Comparison of ENCODE assay signal across 13 mouse cellular contexts in the genomic region with DNA sequence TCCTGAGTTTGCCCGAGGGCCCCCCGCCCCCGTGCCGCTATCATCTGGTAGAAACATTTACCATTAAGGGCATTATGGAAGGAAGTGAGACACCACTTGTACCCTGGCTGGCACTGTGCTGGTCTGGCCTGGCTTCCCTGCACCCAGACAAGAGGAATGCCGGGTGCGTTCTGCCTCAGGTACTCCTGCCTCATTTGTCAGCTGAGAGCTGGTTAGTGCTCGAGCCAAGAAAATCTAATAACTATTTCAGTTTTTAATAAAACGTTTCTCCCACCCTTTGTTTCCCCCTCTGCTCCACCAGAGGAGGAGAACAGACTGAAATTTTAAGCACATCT. TPM values are rescaled to one million over a fixed set of nuclear protein-coding genes. Genes with fewer than 3 reads are reported as not detected.
A peak's percentile ranks its signal among the peaks of the same experiment; 100 is the strongest.
DNase-seq lines count a peak whose midpoint lies in the region; ATAC-seq lines count a peak whose summit lies in the region.
"Had no signal": no experiment of that assay in that cellular context is flagged by ENCODE, and none has a peak within 500 bp of the region (broad histone marks: within the 10 kb centered on the region; RNA-seq: fewer than 3 reads in every experiment).

No protein-coding gene starts in this region.

- ATAC-seq in heart, embryonic 16.5 days (replicated peaks; ENCODE audit: extremely low read depth, insufficient read depth, low FRiP score) = no peak; the same call in 1 of the 2 replicates
- ATAC-seq in lung, embryonic 16.5 days (ENCODE audit: low read depth) = 0 out of 2 replicates have a peak, but pooled peaks have one; percentile 26
- ATAC-seq: forebrain, embryonic 13.5 days had no signal

- no peak overlapping the region for H3K4me3 ChIP-seq in heart, embryonic 16.5 days (ENCODE audit: low read length)
- no peak overlapping the region for H3K4me3 ChIP-seq in lung, embryonic 16.5 days (ENCODE audit: low read length)
- H3K4me3 ChIP-seq in limb, embryonic 10.5 days = no peak overlapping the region
- H3K4me3 ChIP-seq: forebrain, embryonic 13.5 days; hindbrain, embryonic 15.5 days; liver, embryonic 13.5 days had no signal

- WGBS in heart, embryonic 16.5 days = 15% methylated on average over 8 of the region's 8 CpGs
- 1% methylated on average over 8 of the region's 8 CpGs for WGBS in lung, embryonic 16.5 days
- WGBS in limb, embryonic 10.5 days = 26% methylated on average over 8 of the region's 8 CpGs

- DNase-seq in heart, postnatal 36 days = no peak
- DNase-seq in lung, postnatal 4 days = no peak
- peak; percentile 39 for DNase-seq in limb, embryonic 10.5 days (ENCODE audit: low spot score)
- no peak for DNase-seq in cerebellum, adult 11-12 months
- DNase-seq in urinary bladder, postnatal 4 days (ENCODE audit: low spot score in 2 of 2) = no peak
- DNase-seq: cerebellum, adult 9-10 months; liver, embryonic 13.5 days; thymus, postnatal 36 days had no signal

- H3K27me3 ChIP-seq in heart, embryonic 16.5 days (ENCODE audit: control insufficient read depth, insufficient read depth, low read length) = no peaks in the 10 kb centered on the region
- no peaks in the 10 kb centered on the region for H3K27me3 ChIP-seq in lung, embryonic 16.5 days (ENCODE audit: control insufficient read depth, insufficient read depth, low read depth, low read length)
- H3K27me3 ChIP-seq in limb, embryonic 10.5 days (ENCODE audit: low read depth, poor library complexity, severe bottlenecking) = no peaks in the 10 kb centered on the region
- H3K27me3 ChIP-seq: CH12.LX; hindbrain, embryonic 15.5 days had no signal

- H3K4me2 ChIP-seq in heart, embryonic 16.5 days (ENCODE audit: low read depth, low read length) = peak overlapping the region; percentile 48
- peak overlapping the region; percentile 34 for H3K4me2 ChIP-seq in lung, embryonic 16.5 days (ENCODE audit: low read depth, low read length)
- H3K4me2 ChIP-seq: forebrain, embryonic 13.5 days; hindbrain, embryonic 15.5 days; liver, embryonic 13.5 days had no signal

- no peaks in the 10 kb centered on the region for H3K36me3 ChIP-seq in heart, embryonic 16.5 days (ENCODE audit: control insufficient read depth, insufficient read depth)
- H3K36me3 ChIP-seq in lung, embryonic 16.5 days (ENCODE audit: control insufficient read depth, insufficient read depth, low read length) = no peaks in the 10 kb centered on the region
- peaks cover 42% of the 10 kb centered on the region for H3K36me3 ChIP-seq in limb, embryonic 10.5 days
- H3K36me3 ChIP-seq: hindbrain, embryonic 15.5 days; liver, embryonic 13.5 days had no signal

- H3K9ac ChIP-seq in heart, embryonic 16.5 days (ENCODE audit: low read length) = 0 out of 2 replicates have a peak overlapping the region, but pooled peaks have one; percentile 4
- H3K9ac ChIP-seq in lung, embryonic 16.5 days (ENCODE audit: low read length) = no peak overlapping the region
- H3K9ac ChIP-seq: forebrain, embryonic 13.5 days; hindbrain, embryonic 15.5 days; liver, embryonic 13.5 days had no signal

- no peaks in the 10 kb centered on the region for H3K9me3 ChIP-seq in heart, embryonic 16.5 days (replicated peaks; ENCODE audit: control insufficient read depth, low read length)
- H3K9me3 ChIP-seq in lung, embryonic 16.5 days (ENCODE audit: control insufficient read depth, low read length) = no peaks in the 10 kb centered on the region
- H3K9me3 ChIP-seq in limb, embryonic 10.5 days (replicated peaks) = no peaks in the 10 kb centered on the region
- H3K9me3 ChIP-seq: forebrain, embryonic 13.5 days; hindbrain, embryonic 15.5 days; liver, embryonic 13.5 days had no signal

- intact Hi-C loops in heart, postnatal 36 days (cut with DNase I) = no loop called here

- no peak overlapping the region for H3K27ac ChIP-seq in heart, embryonic 16.5 days (ENCODE audit: low read length)
- H3K27ac ChIP-seq in lung, embryonic 16.5 days (ENCODE audit: low read length) = peak overlapping the region; percentile 46
- H3K27ac ChIP-seq in limb, embryonic 10.5 days = peak overlapping the region; percentile 76; the same call in 1 of the 2 replicates
- H3K27ac ChIP-seq: forebrain, embryonic 13.5 days; hindbrain, embryonic 15.5 days; liver, embryonic 13.5 days had no signal

- peaks cover 25% of the 10 kb centered on the region for H3K4me1 ChIP-seq in heart, embryonic 16.5 days (ENCODE audit: control insufficient read depth, insufficient read depth, low read length)
- peaks cover 14% of the 10 kb centered on the region for H3K4me1 ChIP-seq in lung, embryonic 16.5 days (replicated peaks; ENCODE audit: control insufficient read depth, insufficient read depth, low read length)
- H3K4me1 ChIP-seq in limb, embryonic 10.5 days = peaks cover 76% of the 10 kb centered on the region
- H3K4me1 ChIP-seq: forebrain, embryonic 13.5 days; liver, embryonic 13.5 days had no signal

RNA-seq across cellular contexts. Expression of gene Il17rd, which starts 20.4 kb away (rescaled TPM):
- polyA plus RNA-seq in heart, embryonic 16.5 days (2015; fragmentation: Nextera tagmentation; extraction: Ambion mirVana) = 0.92 and 1.1 TPM in 2 replicates
- 1 to 10 TPM; 4.8 to 5.1 TPM for total RNA-seq in heart, postnatal 36 days (2021)
- 1.9 and 2.0 TPM in 2 replicates for polyA plus RNA-seq in lung, embryonic 16.5 days (2015; fragmentation: Nextera tagmentation; extraction: Ambion mirVana)
- polyA plus RNA-seq in limb, embryonic 10.5 days (2016; fragmentation: Nextera tagmentation; extraction: Ambion mirVana) = 17.4 and 18.2 TPM in 2 replicates

RNA-seq across cellular contexts. Expression of gene Arhgef3, which starts 55.5 kb away (rescaled TPM):
- polyA plus RNA-seq in heart, embryonic 16.5 days (2015; fragmentation: Nextera tagmentation; extraction: Ambion mirVana) = 17.1 and 18.5 TPM in 2 replicates
- 10 to 100 TPM; 27.5 to 37.7 TPM for total RNA-seq in heart, postnatal 36 days (2021)
- 12.8 and 13.8 TPM in 2 replicates for polyA plus RNA-seq in lung, embryonic 16.5 days (2015; fragmentation: Nextera tagmentation; extraction: Ambion mirVana)
- 4.4 and 8.4 TPM in 2 replicates for polyA plus RNA-seq in limb, embryonic 10.5 days (2016; fragmentation: Nextera tagmentation; extraction: Ambion mirVana)
